Comparison of ENCODE assay signal across 23 mouse cellular contexts in genomic region chr11:103268905-103269304, GRCm38 (mm10). TPM values are rescaled to one million over a fixed set of nuclear protein-coding genes. Genes with fewer than 3 reads are reported as not detected.
DNase-seq lines count a peak whose midpoint lies in the region; ATAC-seq and TF ChIP-seq lines count a peak whose summit lies in the region.
"Had no signal": no experiment of that assay in that cellular context is flagged by ENCODE, and none has a peak within 500 bp of the region (broad histone marks: within the 10 kb centered on the region; RNA-seq: fewer than 3 reads in every experiment).

No protein-coding gene starts in this region.

- H3K4me1 ChIP-seq in midbrain, embryonic 12.5 days = peaks cover 44% of the 10 kb centered on the region
- H3K4me1 ChIP-seq in midbrain, embryonic 14.5 days (ENCODE audit: control insufficient read depth, insufficient read depth, low read length) = peaks cover 28% of the 10 kb centered on the region
- peaks cover 48% of the 10 kb centered on the region for H3K4me1 ChIP-seq in embryonic facial prominence, embryonic 13.5 days
- H3K4me1 ChIP-seq in kidney, adult 2 months (ENCODE audit: control insufficient read depth, insufficient read depth, low read length) = peaks cover 18% of the 10 kb centered on the region; the same call in 1 of the 2 replicates

- intact Hi-C loops in gastrocnemius, adult 2 months (cut with DNase I) = loop anchor here (2.0 to 5.0 kb wide), 2 partner anchors 20 to 37 kb away; no protein-coding TSS in a partner anchor

- TF ChIP-seq POLR2A in myocyte (IDR thresholded peaks at IDR 0.05; ENCODE audit: insufficient read length, low read depth) = no peak
- no peak for TF ChIP-seq POLR2A in kidney, adult 2 months (IDR thresholded peaks at IDR 0.05; ENCODE audit: low read depth, low read length)

- H3K9ac ChIP-seq in midbrain, embryonic 12.5 days (replicated peaks) = no peak overlapping the region
- no peak overlapping the region for H3K9ac ChIP-seq in midbrain, embryonic 14.5 days (replicated peaks; ENCODE audit: low read length)
- no peak overlapping the region for H3K9ac ChIP-seq in embryonic facial prominence, embryonic 13.5 days
- H3K9ac ChIP-seq: forebrain, postnatal 0 days; hindbrain, embryonic 13.5 days; liver, postnatal 0 days; neural tube, embryonic 12.5 days had no signal

- H3K79me2 ChIP-seq in myocyte (ENCODE audit: control insufficient read depth, insufficient read depth) = peaks cover 33% of the 10 kb centered on the region

- no peak overlapping the region for H3K4me3 ChIP-seq in gastrocnemius, adult 2 months
- H3K4me3 ChIP-seq in midbrain, embryonic 12.5 days = no peak overlapping the region
- H3K4me3 ChIP-seq in midbrain, embryonic 14.5 days (replicated peaks; ENCODE audit: low read depth, low read length) = no peak overlapping the region
- H3K4me3 ChIP-seq in embryonic facial prominence, embryonic 13.5 days = no peak overlapping the region
- H3K4me3 ChIP-seq in myocyte = no peak overlapping the region
- no peak overlapping the region for H3K4me3 ChIP-seq in kidney, adult 2 months (ENCODE audit: insufficient read depth, low read depth, low read length)
- H3K4me3 ChIP-seq: neural tube, embryonic 12.5 days had no signal

- H3K27me3 ChIP-seq in midbrain, embryonic 12.5 days = no peaks in the 10 kb centered on the region
- no peaks in the 10 kb centered on the region for H3K27me3 ChIP-seq in midbrain, embryonic 14.5 days (ENCODE audit: control insufficient read depth, insufficient read depth, low read length)
- no peaks in the 10 kb centered on the region for H3K27me3 ChIP-seq in embryonic facial prominence, embryonic 13.5 days
- no peaks in the 10 kb centered on the region for H3K27me3 ChIP-seq in myocyte (ENCODE audit: control insufficient read depth, insufficient read depth, insufficient read length)
- H3K27me3 ChIP-seq in kidney, adult 2 months (replicated peaks; ENCODE audit: control insufficient read depth, insufficient read depth, low read length) = no peaks in the 10 kb centered on the region
- H3K27me3 ChIP-seq: hindbrain, embryonic 13.5 days; neural tube, embryonic 12.5 days had no signal

- H3K36me3 ChIP-seq in midbrain, embryonic 12.5 days = no peaks in the 10 kb centered on the region
- H3K36me3 ChIP-seq in midbrain, embryonic 14.5 days (ENCODE audit: control insufficient read depth, insufficient read depth, low read length) = no peaks in the 10 kb centered on the region
- no peaks in the 10 kb centered on the region for H3K36me3 ChIP-seq in embryonic facial prominence, embryonic 13.5 days
- H3K36me3 ChIP-seq in myocyte (ENCODE audit: control insufficient read depth, insufficient read depth) = no peaks in the 10 kb centered on the region
- no peaks in the 10 kb centered on the region for H3K36me3 ChIP-seq in kidney, adult 2 months (ENCODE audit: control insufficient read depth, insufficient read depth, low read length)
- H3K36me3 ChIP-seq: hindbrain, embryonic 13.5 days; neural tube, embryonic 12.5 days had no signal

- TF ChIP-seq CTCF in gastrocnemius, adult 2 months (IDR thresholded peaks at IDR 0.05) = no peak
- TF ChIP-seq CTCF in kidney, adult 2 months (conservative IDR thresholded peaks at IDR 0.05; ENCODE audit: insufficient read depth, insufficient read length, low read depth, low read length) = no peak

- peak; percentile 53 for DNase-seq in gastrocnemius, adult 2 months
- DNase-seq in gastrocnemius, adult 8-10 months (ENCODE audit: low spot score in 2 of 2) = no peak
- DNase-seq in midbrain, embryonic 14.5 days = no peak
- DNase-seq in kidney, adult 2 months = no peak
- DNase-seq: forebrain, postnatal 0 days; gastrocnemius, postnatal 10 days; liver; liver, postnatal 0 days; lung, postnatal 4 days had no signal

- no peak overlapping the region for H3K27ac ChIP-seq in gastrocnemius, adult 2 months
- peak overlapping the region; percentile 94; the same call in 1 of the 2 replicates for H3K27ac ChIP-seq in midbrain, embryonic 12.5 days (replicated peaks)
- H3K27ac ChIP-seq in midbrain, embryonic 14.5 days (replicated peaks; ENCODE audit: low read depth, low read length) = no peak overlapping the region
- peak overlapping the region; percentile 95; the same call in 1 of the 2 replicates for H3K27ac ChIP-seq in embryonic facial prominence, embryonic 13.5 days
- no peak overlapping the region for H3K27ac ChIP-seq in kidney, adult 2 months (ENCODE audit: insufficient read depth, low read depth, low read length)
- H3K27ac ChIP-seq: neural tube, embryonic 12.5 days had no signal

- H3ac ChIP-seq in myocyte (ENCODE audit: control insufficient read depth, insufficient read length) = no peak overlapping the region

- 82% methylated on average over 3 of the region's 3 CpGs for WGBS in midbrain, embryonic 12.5 days
- WGBS in midbrain, embryonic 14.5 days = 94% methylated on average over 3 of the region's 3 CpGs
- WGBS in embryonic facial prominence, embryonic 13.5 days = 77% methylated on average over 3 of the region's 3 CpGs
- WGBS in kidney, adult 2 months = 74% methylated on average over 3 of the region's 3 CpGs

- H3K4me2 ChIP-seq in midbrain, embryonic 12.5 days (replicated peaks) = no peak overlapping the region
- H3K4me2 ChIP-seq in midbrain, embryonic 14.5 days (ENCODE audit: low read length) = no peak overlapping the region
- no peak overlapping the region for H3K4me2 ChIP-seq in embryonic facial prominence, embryonic 13.5 days
- H3K4me2 ChIP-seq in myocyte (ENCODE audit: low read depth) = peak overlapping the region; percentile 89

- no peak for ATAC-seq in midbrain, embryonic 12.5 days (ENCODE audit: low FRiP score, low read depth)
- no peak for ATAC-seq in midbrain, embryonic 14.5 days (ENCODE audit: low FRiP score, low TSS enrichment)
- no peak for ATAC-seq in embryonic facial prominence, embryonic 13.5 days (ENCODE audit: insufficient number of reproducible peaks, insufficient read depth, low FRiP score, low TSS enrichment, low read depth)
- ATAC-seq: forebrain, postnatal 0 days; intestine, embryonic 16.5 days; liver, postnatal 0 days; midbrain, embryonic 16.5 days had no signal

- H3K9me3 ChIP-seq in midbrain, embryonic 12.5 days = no peaks in the 10 kb centered on the region
- H3K9me3 ChIP-seq in midbrain, embryonic 14.5 days (ENCODE audit: control insufficient read depth, low read length) = no peaks in the 10 kb centered on the region
- H3K9me3 ChIP-seq in embryonic facial prominence, embryonic 13.5 days = no peaks in the 10 kb centered on the region
- H3K9me3 ChIP-seq: G1E; hindbrain, embryonic 13.5 days; neural tube, embryonic 12.5 days had no signal

TF ChIP-seq in myocyte, 11 proteins besides CTCF, POLR2A, EP300 and RAD21:
- TF ChIP-seq USF1 (IDR thresholded peaks at IDR 0.05; ENCODE audit: low read depth) (no peak), MYOD1 (IDR thresholded peaks at IDR 0.05; ENCODE audit: control insufficient read depth in 1 of 3, insufficient read length in 2 of 3, low read depth in 2 of 3) (peak in 1 of 3 experiments; percentile 55)

RNA-seq across cellular contexts. Expression of gene Map3k14, which starts 1.6 kb away (rescaled TPM):
- 1 to 10 TPM; 4.1 to 4.2 TPM for total RNA-seq in gastrocnemius, adult 2 months (2021)
- 1 to 10 TPM; 3.0 to 4.9 (median 4.2) TPM for total RNA-seq in gastrocnemius, adult 8-10 months (2022)
- polyA plus RNA-seq in midbrain, embryonic 12.5 days (2016; fragmentation: Nextera tagmentation; extraction: Ambion mirVana) = 6.0 and 7.8 TPM in 2 replicates
- 3.0 and 3.4 TPM in 2 replicates for polyA plus RNA-seq in midbrain, embryonic 14.5 days (2014; fragmentation: Nextera tagmentation; extraction: Ambion mirVana)
- 4.4 and 5.5 TPM in 2 replicates for polyA plus RNA-seq in embryonic facial prominence, embryonic 13.5 days (2015; fragmentation: Nextera tagmentation; extraction: Ambion mirVana)
- polyA plus RNA-seq in myocyte (2012; fragmentation: generic; extraction: Trizol) = 12.9 TPM
- polyA plus RNA-seq in kidney, adult 2 months (2012; rRNA removed) = 8.0 and 8.6 TPM in 2 replicates

RNA-seq across cellular contexts. Expression of gene Spata32, which starts 50.7 kb away (rescaled TPM):
- total RNA-seq in gastrocnemius, adult 2 months (2021) = not detected
- total RNA-seq in gastrocnemius, adult 8-10 months (2022) = not detected
- polyA plus RNA-seq in midbrain, embryonic 12.5 days (2016; fragmentation: Nextera tagmentation; extraction: Ambion mirVana) = 0.21 TPM in 1 of 2 replicates, not detected in the other
- polyA plus RNA-seq in midbrain, embryonic 14.5 days (2014; fragmentation: Nextera tagmentation; extraction: Ambion mirVana) = 0.25 and 0.27 TPM in 2 replicates
- polyA plus RNA-seq in embryonic facial prominence, embryonic 13.5 days (2015; fragmentation: Nextera tagmentation; extraction: Ambion mirVana) = not detected in 2 replicates
- 0.04 TPM for polyA plus RNA-seq in myocyte (2012; fragmentation: generic; extraction: Trizol)
- polyA plus RNA-seq in kidney, adult 2 months (2012; rRNA removed) = not detected in 2 replicates
- total RNA-seq: adrenal gland, adult 18-20 months; gastrocnemius, postnatal 10 days had no signal
- polyA plus RNA-seq: G1E; heart, postnatal 0 days; intestine, embryonic 16.5 days; kidney, embryonic 16.5 days; liver, postnatal 0 days; spleen, adult 2 months; stomach, embryonic 16.5 days; thymus, postnatal 0 days had no signal

Comparison
In these comparisons a context has a peak if more than half of its experiments do, and no peak if none do; other contexts are left out.
1. H3K27ac ChIP-seq: peak in midbrain, embryonic 12.5 days (single experiment) and embryonic facial prominence, embryonic 13.5 days (single experiment); none in gastrocnemius, adult 2 months (single experiment), midbrain, embryonic 14.5 days (single experiment) and kidney, adult 2 months (single experiment).